Mouse (Mus musculus): ENCODE measurements around the gene Ppa2.

Ppa2 gene

DNA sequence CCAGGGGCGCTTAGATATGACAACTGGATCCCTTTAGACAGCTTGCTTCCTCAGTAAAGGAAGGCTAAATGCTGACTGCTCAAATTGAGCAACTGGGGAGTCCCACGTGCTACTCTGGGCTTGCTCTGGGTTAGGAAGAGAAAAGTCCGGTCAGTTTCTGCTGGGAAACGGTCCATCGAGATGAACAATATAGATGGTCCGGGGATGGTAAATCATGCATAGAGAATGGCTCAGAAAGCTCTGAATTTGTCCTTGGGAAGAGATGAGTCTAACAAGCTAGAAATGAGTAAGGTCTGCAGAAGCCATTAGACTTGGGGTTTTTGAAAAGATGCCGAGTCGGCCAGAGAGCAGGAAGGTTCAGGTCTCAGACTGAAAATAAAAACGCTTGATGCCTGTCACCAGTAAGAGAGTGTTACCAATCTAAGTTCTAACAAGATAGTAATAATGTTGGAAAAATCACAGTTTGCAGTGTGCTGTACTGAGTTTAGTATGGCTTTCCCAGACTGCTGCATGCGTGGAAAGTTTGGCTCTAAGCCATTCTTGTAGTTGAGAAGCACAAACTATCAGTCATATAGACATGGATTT is 80.0 kb downstream of the Ppa2 start:
- no peak for DNase-seq (ENCODE audit: low spot score)

DNA sequence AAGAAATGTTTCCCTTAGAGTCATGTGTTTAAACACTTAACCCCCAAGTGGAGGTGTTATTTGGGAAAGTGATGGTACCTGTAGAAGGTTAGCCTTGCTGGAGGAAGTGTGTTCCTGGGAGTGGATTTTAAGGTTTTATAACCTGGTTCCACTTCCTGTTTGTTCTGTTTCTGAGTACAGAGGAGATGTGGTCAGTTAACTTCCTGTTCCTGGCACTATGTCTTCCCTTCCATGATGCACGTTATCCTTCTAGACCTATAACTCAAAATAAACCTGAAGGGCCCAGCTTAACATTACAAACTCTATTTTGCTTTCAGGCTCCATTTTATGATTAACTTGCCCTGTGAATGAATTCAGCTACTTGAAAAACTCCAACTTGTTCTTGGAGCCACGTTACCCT is 84.6 kb downstream of the Ppa2 start:
- DNase-seq (ENCODE audit: low spot score), result no peak

GRCm38 (mm10) chr3:133403849-133404248 is 93.9 kb downstream of the Ppa2 start:
- DNase-seq (ENCODE audit: low spot score), result no peak

DNA sequence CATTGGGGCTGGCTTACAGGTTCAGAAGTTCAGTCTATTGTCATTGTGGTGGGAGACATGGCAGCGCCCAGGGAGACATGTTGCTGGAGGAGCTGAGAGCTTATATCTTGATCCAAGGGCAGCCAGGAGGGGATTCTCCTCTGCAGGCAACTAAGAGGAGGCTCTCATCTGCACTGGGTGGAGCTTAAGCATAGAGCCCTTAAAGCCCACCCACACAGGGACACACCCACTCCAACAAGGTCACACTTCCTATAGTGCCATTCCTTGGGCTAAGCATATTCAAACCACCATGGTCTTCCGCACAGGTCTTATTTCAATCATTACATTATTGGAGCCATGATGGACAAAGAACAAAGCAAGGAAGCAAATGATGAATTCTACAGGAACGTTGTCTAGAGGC is 95.7 kb downstream of the Ppa2 start:
- no peak for DNase-seq (ENCODE audit: low spot score)

DNA sequence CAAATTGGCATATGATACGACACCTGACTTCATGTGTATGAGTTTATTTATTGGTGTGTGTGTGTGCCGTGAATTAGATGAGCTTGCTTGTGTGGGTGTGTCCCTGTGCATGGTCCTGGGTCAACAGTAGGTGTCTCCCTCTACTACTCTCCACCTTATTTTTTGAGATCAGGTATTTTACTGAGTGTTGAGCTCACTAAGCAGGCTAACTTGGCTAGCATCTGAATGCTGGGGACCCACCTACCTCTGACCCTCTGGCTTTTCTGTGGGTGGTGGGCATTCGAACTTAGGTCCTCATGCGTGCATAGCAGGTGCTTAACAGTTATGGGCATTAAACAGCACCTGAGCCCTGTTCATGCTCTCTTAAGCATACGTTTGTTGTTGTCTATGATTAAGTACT is 96.3 kb downstream of the Ppa2 start:
- DNase-seq (ENCODE audit: low spot score), result no peak

DNA sequence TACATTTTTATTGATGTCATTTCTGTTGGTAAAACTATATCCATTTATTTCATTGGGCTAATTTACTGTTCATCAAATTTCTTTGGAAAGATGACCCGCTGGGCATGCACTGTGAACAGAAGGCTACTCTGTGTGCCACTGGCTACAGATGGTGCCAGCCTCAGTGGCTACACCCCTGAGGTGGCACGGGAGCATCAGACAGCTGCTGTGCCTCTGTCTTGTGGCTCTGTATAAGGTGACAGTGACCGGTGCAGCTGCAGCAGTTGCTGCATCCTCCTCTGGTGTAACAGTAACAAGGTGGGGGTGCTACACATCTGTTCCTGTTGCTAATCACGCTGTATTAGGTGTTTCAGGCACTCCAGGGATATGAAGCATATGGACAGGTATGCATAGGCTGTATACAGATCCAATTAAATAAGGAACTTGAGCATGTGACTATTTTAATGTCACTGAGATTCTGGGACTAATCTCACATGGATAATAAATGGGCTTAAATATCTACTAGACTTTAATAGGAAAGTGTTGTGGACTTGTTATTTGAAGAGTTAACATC is 101.3 kb downstream of the Ppa2 start:
- DNase-seq (ENCODE audit: low spot score), result no peak

GRCm38 (mm10) chr3:133411768-133412167 is 101.9 kb downstream of the Ppa2 start:
- no peak for DNase-seq (ENCODE audit: low spot score)

DNA sequence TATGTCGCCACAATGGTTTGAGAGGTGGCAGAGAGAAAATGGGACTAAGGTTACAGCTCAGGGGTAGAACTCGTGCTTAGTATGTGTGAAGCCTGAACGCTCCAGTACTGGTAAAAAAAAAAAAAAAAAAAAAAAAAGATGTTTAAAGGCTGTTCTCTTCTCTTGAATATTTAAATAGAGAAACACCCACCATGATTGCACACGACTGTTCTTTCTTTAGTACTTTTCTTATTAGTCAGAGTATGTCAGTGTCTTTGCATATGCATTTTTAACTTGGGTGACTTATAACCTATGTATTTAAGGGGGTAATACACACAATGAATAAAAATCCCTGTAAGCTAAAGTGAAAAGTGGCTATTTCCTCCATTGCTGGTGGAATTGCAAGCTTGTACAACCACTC is 104.8 kb downstream of the Ppa2 start:
- DNase-seq (ENCODE audit: low spot score), result no peak

DNA sequence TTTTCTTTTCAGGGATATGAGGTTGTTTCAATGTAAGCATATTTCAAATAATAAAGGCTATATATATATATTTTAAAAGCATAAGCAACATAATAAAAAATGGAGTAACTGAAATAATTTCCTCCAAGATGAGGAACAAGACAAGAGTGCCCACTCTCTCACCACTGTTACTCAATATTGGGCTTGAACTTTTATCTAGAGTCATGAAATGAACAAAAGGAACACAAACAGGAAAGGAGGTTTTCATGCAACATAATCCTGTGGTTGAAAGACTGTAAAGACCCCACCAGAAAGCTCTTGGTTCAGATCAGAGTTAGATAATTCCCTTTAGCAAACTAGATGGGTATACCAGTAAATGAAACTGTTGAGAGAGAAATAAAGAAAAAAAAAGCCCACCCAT is 113.2 kb downstream of the Ppa2 start:
- DNase-seq (ENCODE audit: low spot score), result no peak

Data from left cerebral cortex, adult 11 months (tissue).